Mouse (Mus musculus) liver, embryonic 14.5 days (tissue): Measurements from ENCODE around the gene Tnxb. TPM values are rescaled to one million over a fixed set of nuclear protein-coding genes. Genes with fewer than 3 reads are reported as not detected.

Source experiments
- ATAC-seq: fragments of 200-750 bp; cut with Nextera tagmentation; 2 replicates; pipeline ENCODE4 v1.8.0; 2017; ENCODE audit warnings: moderate number of reproducible peaks, mild to moderate bottlenecking, moderate library complexity; ENCODE audit not compliant: insufficient read depth
- DNase-seq, 3 experiments: peaks; one replicate each; pipeline ENCODE4 v3.0.0-alpha.2; 2012 to 2013; ENCODE audit warnings: low read depth in 3 of 3, low spot score in 3 of 3
- H3K27ac ChIP-seq: fragments of 300-500 bp; sonication (generic); 2 replicates; pipeline ENCODE4 v1.5.1; 2014; ENCODE audit warnings: moderate library complexity, mild to moderate bottlenecking, control low read depth, inconsistent platforms
- H3K27me3 ChIP-seq: fragments of 300-500 bp; sonication (generic); 2 replicates; pipeline ENCODE4 v1.6.1; 2014; ENCODE audit warnings: mild to moderate bottlenecking, low read length, moderate library complexity; ENCODE audit not compliant: control insufficient read depth, insufficient read depth
- H3K36me3 ChIP-seq: fragments of 300-500 bp; sonication (generic); replicated peaks from 2 replicates; pipeline ENCODE4 v1.6.1; 2014; ENCODE audit warnings: low read depth; ENCODE audit not compliant: control insufficient read depth, insufficient read depth
- H3K4me1 ChIP-seq, 2 experiments: fragments of 200-500 bp in 1 of 2; fragments of 300-500 bp in 1 of 2; sonication (generic) in 1 of 2; replicated peaks; 2 replicates each; pipeline ENCODE4 v1.6.1; 2012 to 2014; ENCODE audit warnings: antibody characterized with exemption in 1 of 2, inconsistent platforms in 1 of 2, low read length in 1 of 2; ENCODE audit not compliant: control insufficient read depth in 2 of 2, insufficient read depth in 2 of 2
- H3K4me2 ChIP-seq: fragments of 300-500 bp; sonication (generic); 2 replicates; pipeline ENCODE4 v1.6.1; 2014; ENCODE audit warnings: low read depth, mild to moderate bottlenecking, control low read depth, moderate library complexity
- H3K4me3 ChIP-seq, 2 experiments: fragments of 200-500 bp in 1 of 2; fragments of 300-500 bp in 1 of 2; sonication (generic) in 1 of 2; 2 replicates each; pipeline ENCODE4 v1.5.1; 2012 to 2014; ENCODE audit warnings: low read depth in 2 of 2, low read length in 2 of 2, mild to moderate bottlenecking in 2 of 2, control low read depth in 1 of 2, inconsistent platforms in 1 of 2, moderate library complexity in 1 of 2; ENCODE audit not compliant: insufficient read depth in 1 of 2
- H3K9ac ChIP-seq: fragments of 300-500 bp; sonication (generic); replicated peaks from 2 replicates; pipeline ENCODE4 v1.6.1; 2014; ENCODE audit warnings: mild to moderate bottlenecking, control low read depth, moderate library complexity
- H3K9me3 ChIP-seq: fragments of 300-500 bp; sonication (generic); 2 replicates; pipeline ENCODE4 v1.6.1; 2016; ENCODE audit warnings: low read length, mixed read lengths; ENCODE audit not compliant: control insufficient read depth
- CTCF ChIP-seq: IDR thresholded peaks from 2 replicates; pipeline ENCODE4 v1.5.1; 2016; ENCODE audit warnings: antibody characterized with exemption, low read depth, control low read depth
- EP300 ChIP-seq: IDR thresholded peaks from 2 replicates; pipeline ENCODE4 v1.6.1; 2016; ENCODE audit warnings: antibody characterized with exemption, low read depth
- WGBS: fragments of 180-500 bp; shearing (Covaris S2); extraction: QIAGEN DNeasy Blood & Tissue Kit; methylation state at CpG from one replicate; pipeline ENCODE4 v1.1.7; 2014; ENCODE audit not compliant: insufficient replicate concordance; 5-methylcytosine and 5-hydroxymethylcytosine counted together
- polyA plus RNA-seq, 2 experiments: library from polyadenylated mRNA; depleted of rRNA in 1 of 2; stranded (reverse) in 1 of 2; unstranded in 1 of 2; fragments of >200 nt; fragmentation: Nextera tagmentation in 1 of 2; extraction: Ambion mirVana in 1 of 2; gene quantifications; 2 replicates each; pipeline versions ENCODE4 v1.2.1 to v1.2.3; 2012 to 2014

Tnxb gene
- polyA plus RNA-seq, 2 experiments = 0.13 to 0.17 TPM

GRCm38 (mm10) chr17:34646906-34647787 lies 23.2 kb upstream of the Tnxb start, which contains the start of gene Atf6b:
Gene Atf6b, plus strand, starts transcription at chr17:34647146.
- TF ChIP-seq CTCF (no peak), EP300 (no peak)
- H3K4me3 ChIP-seq = peak within 1 kb of the TSS; percentile 89 to 93
- DNase-seq (peak; percentile 97 to 98 (median 97)), ATAC-seq (peak; percentile 96)
- no peaks in the 10 kb centered on the region; the same call in 1 of the 2 replicates for H3K27me3 ChIP-seq
- WGBS = under 1% methylated on average over 66 of the region's 66 CpGs
- peak within 1 kb of the TSS; percentile 39; the same call in 1 of the 2 replicates for H3K27ac ChIP-seq
- peak within 1 kb of the TSS; percentile 86 for H3K4me2 ChIP-seq
- H3K9me3 ChIP-seq = no peaks in the 10 kb centered on the region
- peak within 1 kb of the TSS; percentile 83 for H3K9ac ChIP-seq
- H3K36me3 ChIP-seq = peaks cover 2% of the 10 kb centered on the region
- peaks cover 13 to 26% of the 10 kb centered on the region in 2 experiments for H3K4me1 ChIP-seq

DNA sequence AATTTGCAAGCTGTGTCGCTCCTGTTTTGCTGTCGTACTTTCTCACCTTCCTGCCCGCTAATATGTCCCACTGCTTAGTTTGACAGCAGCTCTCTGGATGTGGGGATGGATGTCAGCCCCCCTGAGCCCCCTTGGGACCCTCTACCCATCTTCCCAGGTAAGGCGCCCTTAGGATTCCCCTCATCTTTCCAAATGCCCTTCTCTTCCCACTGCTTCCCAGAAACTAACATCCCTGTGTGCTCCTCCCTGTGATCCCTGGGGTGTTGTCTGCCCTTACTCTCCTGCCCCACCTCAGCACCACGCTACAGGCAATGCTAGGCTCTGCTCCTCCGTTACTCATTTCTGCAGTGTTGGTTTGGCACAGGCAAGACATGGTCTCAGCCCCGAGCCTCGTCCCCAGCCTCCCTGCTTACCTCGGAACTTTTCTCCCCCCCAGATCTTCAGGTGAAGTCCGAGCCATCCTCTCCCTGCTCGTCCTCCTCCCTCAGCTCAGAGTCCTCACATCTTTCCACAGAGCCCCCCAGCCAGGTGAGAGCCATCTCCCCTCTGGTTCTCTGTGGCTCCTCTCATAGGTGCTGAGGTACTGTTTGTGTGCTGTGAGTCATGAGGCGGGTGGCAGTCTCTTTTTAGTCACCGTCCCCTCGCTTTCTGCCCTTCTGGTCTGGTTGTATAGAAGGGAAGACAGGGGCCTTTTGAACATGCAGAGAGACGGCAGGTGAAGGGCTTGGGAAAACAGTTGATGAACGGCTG lies 22.0 kb upstream of the Tnxb start:
- Histone ChIP-seq H3K4me2 (peak overlapping the region; percentile 86), H3K4me3 (peak overlapping the region; percentile 12 to 93), H3K9ac (no peak overlapping the region), H3K4me1 (peaks cover 13 to 26% of the 10 kb centered on the region in 2 experiments), H3K27me3 (no peaks in the 10 kb centered on the region), H3K36me3 (peaks cover 2% of the 10 kb centered on the region), H3K27ac (no peak overlapping the region), H3K9me3 (no peaks in the 10 kb centered on the region)
- 74% methylated on average over 16 of the region's 16 CpGs for WGBS
- TF ChIP-seq CTCF = no peak
- TF ChIP-seq EP300 = no peak
- DNase-seq (no peak), ATAC-seq (no peak)

- no peak overlapping the region for H3K4me2 ChIP-seq
- H3K36me3 ChIP-seq = peaks cover 2% of the 10 kb centered on the region
- no peak overlapping the region for H3K9ac ChIP-seq
- H3K4me3 ChIP-seq = no peak overlapping the region
- H3K27me3 ChIP-seq = no peaks in the 10 kb centered on the region
- TF ChIP-seq EP300 (no peak), CTCF (no peak)
- H3K27ac ChIP-seq = no peak overlapping the region
- 77% methylated on average over 18 of the region's 18 CpGs for WGBS
- DNase-seq = no peak
- H3K4me1 ChIP-seq = peaks cover 13 to 24% of the 10 kb centered on the region in 2 experiments
- H3K9me3 ChIP-seq = no peaks in the 10 kb centered on the region
- no peak for ATAC-seq
Observed at GRCm38 (mm10) chr17:34649106-34649864, 21.1 kb upstream of the Tnxb start.

DNA sequence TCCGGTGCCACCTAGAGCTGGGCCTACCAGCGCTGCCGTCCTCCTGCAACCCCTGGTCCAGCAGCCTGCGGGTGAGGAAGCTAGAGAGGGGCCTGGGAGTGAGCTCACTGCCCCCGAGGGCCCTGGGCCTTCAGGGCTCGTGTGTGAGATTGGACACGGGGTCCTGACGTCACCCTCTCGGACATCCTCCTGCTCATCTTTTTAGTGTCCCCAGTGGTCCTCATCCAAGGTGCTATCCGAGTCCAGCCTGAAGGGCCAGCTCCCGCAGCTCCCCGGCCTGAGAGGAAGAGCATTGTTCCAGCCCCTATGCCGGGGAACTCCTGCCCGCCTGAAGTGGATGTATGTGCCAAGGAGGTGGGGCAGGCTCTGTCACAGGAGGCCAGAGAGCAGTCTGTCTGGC lies 19.6 kb upstream of the Tnxb start:
- H3K4me1 ChIP-seq = peaks cover 9 to 14% of the 10 kb centered on the region in 2 experiments
- no peaks in the 10 kb centered on the region for H3K27me3 ChIP-seq
- no peak overlapping the region for H3K9ac ChIP-seq
- no peak for ATAC-seq
- H3K9me3 ChIP-seq = no peaks in the 10 kb centered on the region
- WGBS = 84% methylated on average over 14 of the region's 14 CpGs
- TF ChIP-seq CTCF (no peak), EP300 (no peak)
- H3K4me2 ChIP-seq = no peak overlapping the region
- peaks cover 2% of the 10 kb centered on the region for H3K36me3 ChIP-seq
- no peak for DNase-seq
- H3K4me3 ChIP-seq = no peak overlapping the region
- no peak overlapping the region for H3K27ac ChIP-seq
